Mouse (Mus musculus): Measurements from ENCODE around the gene Olfr613. TPM values are rescaled to one million over a fixed set of nuclear protein-coding genes. Genes with fewer than 3 reads are reported as not detected.

Olfr613 gene
- total RNA-seq (2023) = not detected

DNA sequence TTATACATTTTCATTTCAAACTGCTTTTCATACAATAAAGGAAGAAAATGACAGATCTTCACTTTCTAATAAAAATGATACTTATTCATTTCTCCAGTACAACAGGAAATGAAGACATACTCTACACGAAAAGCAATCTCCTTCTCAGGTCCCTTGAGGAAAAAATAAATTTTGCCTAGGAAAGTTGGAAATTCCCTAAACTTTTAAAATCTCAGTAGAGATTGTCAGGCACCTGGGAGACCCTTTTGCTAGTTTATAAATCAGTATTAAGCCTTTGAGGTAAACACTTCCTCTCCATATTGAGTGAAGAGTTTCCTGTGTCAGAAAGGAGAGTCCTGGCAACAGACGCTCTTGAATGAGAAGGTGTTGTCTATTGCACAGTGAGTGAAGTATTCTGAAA, at the start of gene Olfr613:
Olfr613 (plus strand) TSS at position 301 of the 400 bp plus-strand sequence.

GRCm38 (mm10) chr7:103512022-103512421, 35.9 kb upstream of the Olfr613 start, which contains the start of gene Olfr610:
TSS of gene Olfr610 (minus strand) at chr7:103512122.

GRCm38 (mm10) chr7:103520746-103521145, 27.1 kb upstream of the Olfr613 start, which contains the start of gene Olfr611:
TSS of gene Olfr611 (minus strand) at chr7:103520846.

DNA sequence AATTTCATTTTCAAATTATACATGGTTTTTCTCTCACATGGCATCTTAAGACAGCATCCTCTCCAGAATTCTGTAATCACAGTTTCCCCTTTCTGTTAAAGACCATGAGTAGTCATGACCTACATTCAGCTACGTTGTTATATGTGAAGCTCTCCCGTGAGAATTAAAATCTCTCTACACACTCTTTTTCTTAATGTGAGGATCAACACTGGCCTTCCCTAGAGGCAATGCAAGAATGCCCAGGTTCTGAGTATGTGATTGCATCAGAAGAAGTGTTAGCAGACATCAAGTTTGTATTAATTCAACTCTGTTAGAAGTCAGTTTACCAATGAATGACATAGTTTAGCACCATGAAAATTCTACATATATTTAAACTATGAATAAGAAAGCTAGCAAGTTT, 5.3 kb upstream of the Olfr613 start, which contains the start of gene Olfr612:
Olfr612 (minus strand) TSS at position 101 of the 400 bp plus-strand sequence.

DNA sequence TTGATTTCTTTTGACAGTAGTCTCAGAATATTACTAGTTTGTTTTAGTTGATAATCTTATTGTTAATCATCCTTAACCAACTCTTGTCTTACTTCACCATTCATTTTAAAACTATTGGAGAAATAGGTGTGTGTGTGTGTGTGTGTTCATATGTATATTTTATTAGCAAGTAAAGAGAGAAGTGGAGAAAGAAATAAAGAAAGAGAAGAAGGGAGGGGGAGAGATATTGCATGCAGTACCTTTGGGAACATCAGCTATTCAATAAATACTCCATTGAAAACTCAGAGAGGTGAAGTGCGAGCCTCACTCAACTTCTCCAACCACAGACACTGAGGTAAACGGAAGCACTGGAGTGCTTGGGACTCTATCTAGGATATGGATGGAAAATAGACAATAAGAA, 7.9 kb downstream of the Olfr613 start, which contains the start of gene Olfr615:
Olfr615 (plus strand) TSS at position 301 of the 400 bp plus-strand sequence.

GRCm38 (mm10) chr7:103569043-103569442, 21.2 kb downstream of the Olfr613 start, which contains the start of gene Olfr616:
TSS of gene Olfr616 (minus strand) at chr7:103569143.

DNA sequence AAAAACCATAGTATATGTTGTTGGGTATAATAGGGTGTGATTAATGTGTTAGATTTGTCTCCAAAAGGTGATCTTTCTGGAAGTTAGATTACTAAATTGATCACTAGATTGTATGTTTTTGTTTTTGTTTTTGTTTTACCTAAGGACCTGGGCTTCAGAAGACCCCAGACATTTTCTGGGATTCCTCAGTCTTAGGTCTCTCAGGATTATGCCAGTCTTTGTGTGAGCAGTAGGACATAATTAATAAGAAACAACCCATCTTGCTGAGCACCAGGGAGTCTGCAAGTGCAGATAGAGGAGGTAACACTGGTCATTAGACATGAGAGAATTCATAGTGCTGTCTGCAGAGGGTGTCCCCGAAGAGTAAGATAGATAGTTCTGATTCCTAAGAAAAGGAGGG, 24.9 kb downstream of the Olfr613 start, which contains the start of gene Olfr617:
Olfr617 (plus strand) TSS at position 301 of the 400 bp plus-strand sequence.

GRCm38 (mm10) chr7:103589803-103590202, 41.9 kb downstream of the Olfr613 start, which contains the start of gene Olfr618:
TSS of gene Olfr618 (plus strand) at chr7:103590103.

DNA sequence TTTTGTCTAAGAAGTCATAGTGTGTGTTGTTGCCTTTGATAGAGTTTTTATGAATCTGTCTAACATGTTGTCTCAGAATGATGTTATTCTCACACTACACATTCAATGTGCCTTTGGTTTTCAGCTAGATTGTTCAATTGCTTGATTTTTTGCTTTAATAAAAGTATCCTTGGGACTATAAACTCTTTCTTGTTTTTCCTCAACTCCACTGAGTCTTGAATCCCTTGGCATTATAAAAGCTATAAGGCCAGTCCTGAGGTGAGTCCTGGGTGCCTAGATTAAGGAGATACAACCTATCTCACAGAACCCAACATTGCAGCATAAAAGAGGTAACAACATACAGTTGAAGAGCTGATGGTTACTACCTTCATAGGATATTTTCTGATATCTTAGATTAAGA, 52.4 kb downstream of the Olfr613 start, which contains the start of gene Olfr619:
Olfr619 (plus strand) TSS at position 301 of the 400 bp plus-strand sequence.

Other genes with a start within 250 kb of the Olfr613 start
- gene Olfr596, start 242.4 kb upstream of the Olfr613 start, total RNA-seq (2023) = not detected
- gene Olfr597, start 231.8 kb upstream of the Olfr613 start, total RNA-seq (2023) = not detected
- gene Olfr598, start 224.5 kb upstream of the Olfr613 start, total RNA-seq (2023) = not detected
- gene Olfr599, start 212.2 kb upstream of the Olfr613 start, total RNA-seq (2023) = not detected
- not detected for gene Olfr600, start 198.4 kb upstream of the Olfr613 start, total RNA-seq (2023)
- not detected for gene Olfr601, start 185.4 kb upstream of the Olfr613 start, total RNA-seq (2023)
- gene Olfr603, start 161.9 kb upstream of the Olfr613 start, total RNA-seq (2023) = not detected
- gene Usp17lc, start 133.0 kb upstream of the Olfr613 start, total RNA-seq (2023) = not detected
- gene Olfr605, start 102.6 kb upstream of the Olfr613 start, total RNA-seq (2023) = not detected
- gene Olfr606, start 99.0 kb upstream of the Olfr613 start, total RNA-seq (2023) = not detected
- not detected for gene Olfr607, start 83.9 kb upstream of the Olfr613 start, total RNA-seq (2023)
- not detected for gene Olfr608, start 78.2 kb upstream of the Olfr613 start, total RNA-seq (2023)
- gene Olfr609, start 50.0 kb upstream of the Olfr613 start, total RNA-seq (2023) = not detected
- gene Olfr610, start 36.0 kb upstream of the Olfr613 start, total RNA-seq (2023) = not detected
- not detected for gene Olfr611, start 27.2 kb upstream of the Olfr613 start, total RNA-seq (2023)
- not detected for gene Olfr612, start 5.4 kb upstream of the Olfr613 start, total RNA-seq (2023)
- not detected for gene Olfr615, start 8.0 kb downstream of the Olfr613 start, total RNA-seq (2023)
- gene Olfr616, start 21.1 kb downstream of the Olfr613 start, total RNA-seq (2023) = not detected
- gene Olfr617, start 25.0 kb downstream of the Olfr613 start, total RNA-seq (2023) = not detected
- not detected for gene Olfr618, start 42.0 kb downstream of the Olfr613 start, total RNA-seq (2023)
- gene Olfr619, start 52.5 kb downstream of the Olfr613 start, total RNA-seq (2023) = not detected
- gene Olfr620, start 64.5 kb downstream of the Olfr613 start, total RNA-seq (2023) = not detected
- gene Olfr622, start 94.6 kb downstream of the Olfr613 start, total RNA-seq (2023) = not detected
- gene Olfr623, start 115.6 kb downstream of the Olfr613 start, total RNA-seq (2023) = not detected
- not detected for gene Olfr624, start 123.1 kb downstream of the Olfr613 start, total RNA-seq (2023)
- not detected for gene Olfr625-ps1, start 134.6 kb downstream of the Olfr613 start, total RNA-seq (2023)
- not detected for gene Olfr243, start 166.6 kb downstream of the Olfr613 start, total RNA-seq (2023)
- gene Olfr628, start 182.3 kb downstream of the Olfr613 start, total RNA-seq (2023) = not detected
- not detected for gene Olfr629, start 196.9 kb downstream of the Olfr613 start, total RNA-seq (2023)
- not detected for gene Olfr630, start 209.3 kb downstream of the Olfr613 start, total RNA-seq (2023)
- gene Olfr69, start 223.5 kb downstream of the Olfr613 start, total RNA-seq (2023) = not detected
- gene Olfr68, start 231.6 kb downstream of the Olfr613 start, total RNA-seq (2023) = not detected
- gene Olfr67, start 243.7 kb downstream of the Olfr613 start, total RNA-seq (2023) = not detected